In the genomic region with DNA sequence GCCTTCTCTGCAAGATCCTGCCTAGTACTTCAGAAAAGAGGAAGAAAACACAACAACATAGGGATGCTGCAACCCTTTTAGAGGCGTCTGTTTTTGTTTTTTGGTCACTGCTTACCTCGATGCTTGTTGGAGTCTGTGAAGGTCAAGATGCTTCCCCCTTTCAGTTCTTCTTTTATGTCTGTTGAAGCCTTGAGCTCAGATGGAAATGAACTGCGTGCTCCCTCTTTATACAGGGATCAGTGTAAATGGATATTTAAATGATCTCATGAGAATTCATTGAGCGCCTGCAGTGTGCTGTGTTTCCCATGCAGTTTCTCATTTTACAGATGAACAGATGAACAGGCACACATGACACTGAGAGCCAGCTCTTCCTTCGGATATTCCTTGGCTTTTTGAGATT, we compare ENCODE assay signal across 17 mouse cellular contexts.
DNase-seq lines count a peak whose midpoint lies in the region; ATAC-seq and TF ChIP-seq lines count a peak whose summit lies in the region.
"Had no signal": no experiment of that assay in that cellular context is flagged by ENCODE, and none has a peak within 500 bp of the region (broad histone marks: within the 10 kb centered on the region; RNA-seq: fewer than 3 reads in every experiment).

No protein-coding gene starts in this region.

- 25% methylated on average over 5 of the region's 5 CpGs for WGBS in forebrain, embryonic 13.5 days
- 24% methylated on average over 5 of the region's 5 CpGs for WGBS in hindbrain, embryonic 15.5 days
- WGBS in heart, adult 2 months = 63% methylated on average over 5 of the region's 5 CpGs

- ATAC-seq in forebrain, embryonic 13.5 days = no peak
- no peak for ATAC-seq in hindbrain, embryonic 15.5 days (ENCODE audit: low FRiP score, low read depth)
- ATAC-seq in monocyte, adult 5-6 weeks (replicated peaks; ENCODE audit: insufficient number of reproducible peaks, low FRiP score, low TSS enrichment, poor library complexity, severe bottlenecking) = peak; percentile 88
- ATAC-seq: intestine, embryonic 15.5 days had no signal

- H3K27me3 ChIP-seq in forebrain, embryonic 13.5 days = peaks cover 14% of the 10 kb centered on the region
- no peaks in the 10 kb centered on the region for H3K27me3 ChIP-seq in hindbrain, embryonic 15.5 days
- no peaks in the 10 kb centered on the region for H3K27me3 ChIP-seq in heart, adult 2 months (ENCODE audit: control insufficient read depth, insufficient read depth, low read length)
- H3K27me3 ChIP-seq: intestine, embryonic 15.5 days; lung, embryonic 15.5 days; neural tube, embryonic 12.5 days had no signal

- intact Hi-C loops in heart, adult 2 months (cut with DNase I) = no loop called here

- H3K4me1 ChIP-seq in forebrain, embryonic 13.5 days = peaks cover 17% of the 10 kb centered on the region
- peaks cover 22% of the 10 kb centered on the region for H3K4me1 ChIP-seq in hindbrain, embryonic 15.5 days (replicated peaks)
- no peaks in the 10 kb centered on the region for H3K4me1 ChIP-seq in heart, adult 2 months (ENCODE audit: control insufficient read depth, insufficient read depth, low read length)
- H3K4me1 ChIP-seq: heart, embryonic 10.5 days; intestine, embryonic 15.5 days; lung, embryonic 15.5 days had no signal

- DNase-seq in layer of hippocampus, adult 2 months (ENCODE audit: low spot score in 2 of 2) = no peak
- DNase-seq in layer of hippocampus, postnatal 25 days (ENCODE audit: extremely low spot score in 1 of 2, low spot score in 1 of 2) = no peak
- DNase-seq in heart, adult 2 months = no peak
- no peak for DNase-seq in adrenal gland, postnatal 4 days (ENCODE audit: low spot score in 2 of 2)
- DNase-seq: adrenal gland, adult 2 months; embryo, embryonic 11 days; heart, postnatal 14 days; right cerebral cortex, postnatal 4 days had no signal

- TF ChIP-seq CTCF in layer of hippocampus, adult 2 months (conservative IDR thresholded peaks at IDR 0.05) = no peak
- TF ChIP-seq CTCF in heart, adult 2 months (IDR thresholded peaks at IDR 0.05) = no peak

- no peaks in the 10 kb centered on the region for H3K79me2 ChIP-seq in heart, adult 2 months (replicated peaks; ENCODE audit: control insufficient read depth, insufficient read depth, low read length)

- H3K36me3 ChIP-seq in forebrain, embryonic 13.5 days (ENCODE audit: poor library complexity, severe bottlenecking) = no peaks in the 10 kb centered on the region
- H3K36me3 ChIP-seq in hindbrain, embryonic 15.5 days = no peaks in the 10 kb centered on the region
- H3K36me3 ChIP-seq in heart, adult 2 months (ENCODE audit: control insufficient read depth, insufficient read depth, low read length) = no peaks in the 10 kb centered on the region
- H3K36me3 ChIP-seq: heart, embryonic 10.5 days; intestine, embryonic 15.5 days; lung, embryonic 15.5 days; neural tube, embryonic 12.5 days had no signal

- no peak overlapping the region for H3K4me3 ChIP-seq in layer of hippocampus, adult 2 months
- H3K4me3 ChIP-seq in forebrain, embryonic 13.5 days = no peak overlapping the region
- H3K4me3 ChIP-seq in hindbrain, embryonic 15.5 days = no peak overlapping the region
- no peak overlapping the region for H3K4me3 ChIP-seq in heart, adult 2 months
- H3K4me3 ChIP-seq: erythroblast, embryonic 14.5 days; heart, embryonic 10.5 days; intestine, embryonic 15.5 days; lung, embryonic 15.5 days; neural tube, embryonic 12.5 days had no signal

- peak overlapping the region; percentile 51; the same call in 1 of the 2 replicates for H3K27ac ChIP-seq in layer of hippocampus, adult 2 months
- H3K27ac ChIP-seq in forebrain, embryonic 13.5 days = no peak overlapping the region
- H3K27ac ChIP-seq in hindbrain, embryonic 15.5 days (replicated peaks) = peak overlapping the region; percentile 29; the same call in 1 of the 2 replicates
- no peak overlapping the region for H3K27ac ChIP-seq in heart, adult 2 months
- H3K27ac ChIP-seq: heart, embryonic 10.5 days; intestine, embryonic 15.5 days; kidney, postnatal 0 days; lung, embryonic 15.5 days; neural tube, embryonic 12.5 days had no signal

- no peak for TF ChIP-seq POLR2A in heart, adult 2 months (IDR thresholded peaks at IDR 0.05; ENCODE audit: insufficient read depth, low read depth, low read length)

- H3K9me3 ChIP-seq in forebrain, embryonic 13.5 days (replicated peaks) = no peaks in the 10 kb centered on the region
- no peaks in the 10 kb centered on the region for H3K9me3 ChIP-seq in hindbrain, embryonic 15.5 days
- H3K9me3 ChIP-seq: heart, embryonic 10.5 days; intestine, embryonic 15.5 days; lung, embryonic 15.5 days; neural tube, embryonic 12.5 days had no signal

- TF ChIP-seq EP300 in heart, adult 2 months (IDR thresholded peaks at IDR 0.05; ENCODE audit: insufficient read depth, low read depth, low read length) = no peak

- H3K9ac ChIP-seq in forebrain, embryonic 13.5 days = no peak overlapping the region
- no peak overlapping the region for H3K9ac ChIP-seq in hindbrain, embryonic 15.5 days
- no peak overlapping the region for H3K9ac ChIP-seq in heart, adult 2 months (ENCODE audit: low read depth, low read length)
- H3K9ac ChIP-seq: intestine, embryonic 15.5 days; lung, embryonic 15.5 days; neural tube, embryonic 12.5 days had no signal

- H3K4me2 ChIP-seq in forebrain, embryonic 13.5 days = peak overlapping the region; percentile 14; the same call in 1 of the 2 replicates
- H3K4me2 ChIP-seq in hindbrain, embryonic 15.5 days = no peak overlapping the region
- H3K4me2 ChIP-seq: intestine, embryonic 15.5 days; lung, embryonic 15.5 days; neural tube, embryonic 12.5 days had no signal

Comparison
In these comparisons a context has a peak if more than half of its experiments do, and no peak if none do; other contexts are left out.
1. H3K27ac ChIP-seq: peak in layer of hippocampus, adult 2 months (single experiment) and hindbrain, embryonic 15.5 days (single experiment); none in forebrain, embryonic 13.5 days (single experiment) and heart, adult 2 months (single experiment).